Mouse (Mus musculus) CD4-positive, CD25-positive, alpha-beta regulatory T cell, adult 2 months (primary cell): ENCODE measurements around the gene Rspo1.

Experiments
- DNase-seq: peaks from one replicate; pipeline ENCODE4 v3.0.0-alpha.2; 2012; ENCODE audit warnings: low read depth, low spot score

Gene Rspo1

DNA sequence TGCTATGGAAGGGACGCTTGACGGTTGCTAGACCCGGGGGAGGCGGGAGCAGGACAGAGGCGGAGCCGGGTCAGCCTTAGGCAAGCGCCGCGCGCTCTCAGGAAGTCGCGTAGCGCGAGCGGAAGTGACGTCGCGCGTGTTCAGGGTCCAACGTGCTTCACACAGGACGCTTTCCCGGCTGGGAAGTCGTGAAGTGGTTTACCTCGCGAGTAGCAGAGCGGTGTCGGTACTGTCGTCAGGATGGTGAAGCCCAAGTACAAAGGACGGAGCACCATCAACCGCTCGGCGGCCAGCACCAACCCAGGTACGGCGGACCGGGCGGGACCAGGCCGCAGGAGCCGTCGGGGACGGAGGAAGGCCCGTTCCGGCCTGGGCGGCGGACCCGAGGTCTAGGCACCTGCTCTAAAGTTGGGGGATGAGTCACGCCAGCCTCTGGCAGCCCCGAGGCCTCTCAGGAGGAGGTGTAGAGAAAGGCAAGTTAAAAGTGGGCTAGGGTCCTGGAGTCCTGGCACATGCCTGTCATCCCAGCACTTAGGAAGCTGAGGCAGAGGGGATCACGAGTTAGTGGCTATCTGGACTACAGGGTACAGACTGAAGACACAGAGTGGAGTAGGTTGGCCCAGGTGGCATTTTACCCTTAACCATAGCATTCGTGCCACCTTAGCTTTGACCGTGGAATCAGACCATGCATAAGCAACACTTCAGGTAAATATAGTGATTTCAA is 43.8 kb downstream of the Rspo1 start:
- peak; percentile 95 for DNase-seq

GRCm38 (mm10) chr4:125034341-125034740 is 48.1 kb downstream of the Rspo1 start:
- DNase-seq, result no peak

DNA sequence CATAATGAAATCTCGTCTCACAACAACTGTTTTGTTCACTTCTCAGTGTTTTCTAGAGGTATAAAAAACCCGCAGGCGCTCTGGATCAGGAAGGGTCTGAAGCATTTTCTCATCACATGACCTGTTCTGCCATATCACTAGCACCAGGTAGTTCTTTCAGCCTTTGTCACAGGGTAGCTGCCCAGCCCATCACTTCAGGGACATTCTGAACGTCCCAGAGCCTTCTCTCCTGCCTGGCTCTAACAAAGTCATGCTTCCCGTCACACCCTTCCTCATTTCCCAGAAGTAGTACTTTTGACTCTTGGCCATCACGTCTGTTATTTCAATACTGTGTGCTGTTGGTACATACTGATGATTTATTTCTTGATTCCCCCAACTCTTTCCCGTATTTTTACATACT is 58.2 kb downstream of the Rspo1 start:
- no peak for DNase-seq

- DNase-seq, result no peak
Measured at GRCm38 (mm10) chr4:125055385-125055784, 69.2 kb downstream of the Rspo1 start.

DNA sequence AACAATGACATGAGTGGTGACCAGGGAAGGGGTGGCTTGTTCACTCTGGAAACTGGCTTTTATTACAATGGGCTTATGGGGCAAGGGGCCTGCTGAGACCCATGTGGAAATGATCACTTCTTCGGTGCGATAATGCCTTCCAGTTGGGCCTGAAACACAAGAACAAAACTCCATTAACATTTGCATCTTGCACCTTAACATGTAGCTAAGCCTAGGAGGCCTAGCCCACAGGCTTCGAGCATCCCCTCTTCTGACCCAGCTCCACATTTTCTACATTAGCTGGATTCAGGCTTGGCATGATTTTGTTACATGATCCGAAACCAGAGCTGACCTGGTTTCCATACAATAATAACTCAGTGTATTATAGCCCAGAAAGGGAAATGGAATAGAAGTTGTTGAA is 70.2 kb downstream of the Rspo1 start:
- no peak for DNase-seq

GRCm38 (mm10) chr4:125057273-125057672 is 71.0 kb downstream of the Rspo1 start:
- no peak for DNase-seq

DNA sequence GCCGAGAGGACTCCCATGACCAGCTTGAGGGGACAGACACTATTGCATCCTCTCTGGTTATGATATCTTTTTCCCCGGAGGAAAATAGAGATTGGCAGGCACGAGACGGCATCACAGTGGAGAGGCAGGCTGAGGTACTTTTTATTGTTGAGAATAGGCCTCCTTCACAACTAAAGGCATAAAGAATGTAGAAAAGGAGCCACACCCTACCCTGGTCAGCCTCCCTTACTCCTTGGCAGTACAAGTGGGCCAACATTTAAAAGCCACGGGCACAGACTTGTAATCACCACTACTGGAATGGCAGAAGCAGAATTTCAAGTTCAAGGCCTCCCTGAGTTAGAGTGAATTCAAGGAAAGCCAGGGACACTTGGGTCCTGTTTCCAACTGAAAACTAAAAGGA is 71.8 kb downstream of the Rspo1 start:
- DNase-seq, result no peak
